Mouse (Mus musculus): ENCODE results near the gene Tab2.

GRCm38 (mm10) chr10:7992258-7992919, 36.4 kb upstream of the Tab2 start:
- no peak for TF ChIP-seq CTCF (IDR thresholded peaks at IDR 0.05; ENCODE audit: extremely low read depth, insufficient read length, insufficient replicate concordance, low read depth, low read length)
- no peak for TF ChIP-seq POLR2A (IDR thresholded peaks at IDR 0.05; ENCODE audit: low read depth, low read length)
